Mouse (Mus musculus) testis, postnatal 14 days (tissue): ENCODE measurements around the gene Egfr.

Source experiments
- DNase-seq: peaks from one replicate; pipeline ENCODE4 v3.0.0; 2021; ENCODE audit warnings: low spot score

Gene Egfr

DNA sequence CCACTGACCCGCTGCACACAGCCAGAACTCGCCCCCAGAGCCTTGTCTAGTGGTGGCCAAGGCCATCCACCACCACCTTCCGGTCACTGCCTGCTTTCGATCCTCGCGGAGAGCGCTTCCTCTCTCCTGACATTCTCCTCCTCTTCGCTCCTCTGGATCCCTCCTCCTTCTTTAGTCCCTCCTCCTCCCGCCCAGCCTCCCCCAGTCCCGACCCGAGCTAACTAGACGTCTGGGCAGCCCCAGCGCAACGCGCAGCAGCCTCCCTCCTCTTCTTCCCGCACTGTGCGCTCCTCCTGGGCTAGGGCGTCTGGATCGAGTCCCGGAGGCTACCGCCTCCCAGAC is at the start of gene Egfr:
Egfr (plus strand) TSS at position 197 of the 342 bp plus-strand sequence.
- peak; percentile 67 for DNase-seq

DNA sequence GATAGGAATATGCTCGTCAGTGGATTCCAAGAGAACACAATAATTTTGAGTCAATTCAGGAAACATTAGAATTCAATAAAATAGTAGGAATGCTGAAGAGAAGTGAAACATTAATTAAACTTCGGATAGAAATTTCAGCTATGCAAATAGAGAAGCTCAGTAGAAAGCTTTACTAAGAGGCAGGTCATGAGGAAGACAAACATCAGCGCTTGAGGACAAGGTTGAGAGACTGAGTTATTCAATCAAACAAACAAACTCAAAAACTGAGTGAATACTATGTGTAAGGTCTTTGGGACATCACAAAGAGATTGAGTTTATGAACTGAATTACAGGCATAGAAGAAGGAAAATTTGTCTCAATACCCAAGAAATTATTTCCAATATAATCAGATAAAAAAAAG is 48.8 kb upstream of the Egfr start:
- DNase-seq: no peak

DNA sequence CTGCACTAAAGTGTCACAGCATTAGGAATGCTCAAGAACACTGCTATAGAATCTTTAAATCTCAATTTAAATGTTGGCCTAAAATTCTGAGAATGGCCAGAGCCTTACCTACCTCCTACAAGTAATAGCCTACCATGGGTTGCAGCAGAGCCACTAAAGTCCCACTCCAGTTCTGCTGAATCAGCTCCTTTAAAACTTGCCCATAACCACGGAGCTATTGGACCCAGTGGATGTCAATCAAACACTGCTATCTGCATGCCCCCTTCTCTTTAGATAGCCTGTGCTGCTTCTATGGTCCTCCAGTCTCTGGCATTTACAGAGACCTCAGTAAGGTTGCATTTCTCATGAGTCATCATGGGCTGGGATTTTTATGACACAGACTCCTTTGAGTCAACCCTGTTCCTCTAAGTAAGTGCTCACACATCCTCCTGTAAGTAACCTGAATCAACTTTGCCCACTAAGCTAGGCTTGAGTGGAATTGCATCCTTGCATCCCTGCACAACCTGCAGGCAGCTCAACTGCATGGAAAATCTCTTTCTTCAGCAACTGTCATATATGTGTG is 16.8 kb upstream of the Egfr start:
- no peak for DNase-seq

DNA sequence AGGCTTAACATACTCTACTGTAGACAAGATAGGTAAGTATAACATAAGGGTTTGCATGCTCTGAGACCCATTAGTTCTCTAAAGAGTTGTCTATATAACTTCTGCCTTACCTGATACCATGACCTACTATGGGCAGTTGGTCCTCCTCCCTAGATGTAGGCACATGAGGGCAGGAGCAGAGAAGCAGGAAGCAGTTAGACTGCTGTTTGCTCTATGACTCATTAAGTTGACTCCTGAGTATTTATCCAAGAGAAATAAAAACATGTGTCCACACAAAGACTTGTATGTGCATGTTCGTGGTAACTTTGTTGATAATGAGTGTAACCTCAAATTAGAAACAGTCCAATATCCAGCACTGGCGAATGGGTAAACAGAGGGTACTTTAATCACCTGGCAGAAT is 14.7 kb upstream of the Egfr start:
- no peak for DNase-seq

DNA sequence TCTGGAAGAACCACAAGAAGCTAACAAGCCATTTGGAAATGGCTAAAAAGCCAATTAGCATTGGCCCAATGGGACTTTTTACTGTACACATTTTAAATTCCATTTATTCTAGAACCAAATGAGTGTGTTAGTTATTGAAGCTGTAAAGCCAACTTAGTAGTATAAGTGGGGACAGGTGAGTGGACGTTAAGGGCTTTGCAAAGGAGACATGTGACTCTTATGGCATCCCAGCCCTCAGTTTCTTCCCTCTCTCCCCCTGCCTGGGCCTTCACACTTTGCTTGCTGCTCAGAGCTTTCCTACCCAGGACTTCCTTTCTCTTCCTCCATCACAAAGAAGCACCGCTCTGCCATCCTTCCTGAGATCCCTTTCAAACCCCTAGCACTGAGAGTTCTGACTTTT is 13.3 kb upstream of the Egfr start:
- DNase-seq: no peak

DNA sequence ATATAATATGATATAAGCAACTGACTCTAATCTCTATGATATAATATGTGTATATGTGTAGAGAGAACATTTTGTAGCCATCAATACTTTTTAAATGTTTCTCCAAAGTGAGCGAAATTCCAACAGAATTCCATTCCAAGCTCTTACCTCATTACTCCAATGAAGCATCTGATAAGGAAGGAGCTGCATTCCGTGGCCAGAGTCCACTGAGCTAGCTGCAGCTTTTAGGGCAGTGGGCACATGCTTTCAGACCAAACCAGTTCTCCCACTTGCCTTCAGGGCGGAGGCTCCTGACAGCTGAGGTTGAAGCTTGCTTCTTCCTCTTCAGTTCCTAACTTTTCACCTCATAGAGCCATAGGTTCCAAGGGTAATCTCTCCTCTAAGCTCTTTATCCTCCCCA is 12.8 kb upstream of the Egfr start:
- DNase-seq: no peak

DNA sequence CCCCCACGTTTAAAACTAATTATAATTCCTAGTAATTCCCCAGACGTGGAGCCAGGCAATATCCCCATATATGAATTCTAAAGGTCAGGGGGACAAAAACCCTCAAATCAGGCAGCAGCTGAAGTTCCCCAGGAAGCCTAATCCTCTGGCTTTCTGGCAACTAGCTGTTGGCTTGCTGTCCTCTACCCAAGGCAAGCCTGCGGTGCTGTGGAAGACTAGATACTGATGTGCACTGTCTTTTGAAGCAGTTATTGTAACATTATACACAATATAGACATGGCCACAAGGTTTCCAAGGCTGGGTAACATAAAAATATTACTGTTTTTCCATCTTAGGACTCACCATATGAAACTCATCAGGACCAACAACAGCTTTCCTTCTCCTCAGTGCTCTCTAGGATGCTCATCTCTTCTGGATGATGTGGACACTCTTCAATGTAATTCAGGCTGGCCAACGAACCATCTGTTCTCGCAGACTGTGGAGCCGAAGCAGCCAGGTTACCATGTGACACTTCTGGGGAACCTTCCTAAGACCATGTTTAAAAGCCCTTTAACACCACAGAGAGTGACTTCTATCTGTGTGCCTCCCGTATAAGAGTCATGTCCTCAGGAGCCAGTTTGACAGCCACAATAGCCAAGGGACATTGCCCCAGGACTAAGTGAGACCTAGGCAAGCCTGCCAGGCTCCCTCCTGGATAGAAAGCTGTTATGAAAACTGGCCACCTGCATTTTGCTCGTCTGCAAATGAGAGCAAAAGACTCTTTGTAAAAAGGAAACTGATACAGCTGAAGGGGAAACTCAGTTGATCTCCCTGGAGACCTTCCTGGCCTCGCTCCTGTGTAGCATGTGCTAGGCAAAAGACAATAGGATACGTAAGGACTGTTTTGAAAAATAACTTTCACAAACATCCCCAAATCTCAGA is 11.1 kb upstream of the Egfr start:
- no peak for DNase-seq

DNA sequence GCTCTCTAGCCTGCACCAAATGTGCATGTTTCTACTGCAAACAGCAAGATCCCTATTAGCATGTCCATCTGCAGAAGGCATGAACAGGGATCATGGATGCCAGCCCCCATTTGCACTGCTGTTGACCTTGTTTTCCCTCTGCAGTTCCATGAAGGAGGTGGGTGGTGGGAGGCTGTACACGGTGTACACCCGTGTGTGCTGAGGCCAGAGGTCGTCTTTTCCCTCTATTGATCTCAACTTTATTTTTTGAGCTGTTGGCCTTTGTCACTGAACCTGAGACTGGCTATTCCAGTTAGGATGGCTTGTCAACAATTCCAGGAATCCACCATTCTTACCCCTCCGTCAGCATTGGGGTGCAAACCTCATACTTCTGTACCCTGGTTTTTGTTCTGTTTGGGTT is 9.8 kb upstream of the Egfr start:
- DNase-seq: no peak

DNA sequence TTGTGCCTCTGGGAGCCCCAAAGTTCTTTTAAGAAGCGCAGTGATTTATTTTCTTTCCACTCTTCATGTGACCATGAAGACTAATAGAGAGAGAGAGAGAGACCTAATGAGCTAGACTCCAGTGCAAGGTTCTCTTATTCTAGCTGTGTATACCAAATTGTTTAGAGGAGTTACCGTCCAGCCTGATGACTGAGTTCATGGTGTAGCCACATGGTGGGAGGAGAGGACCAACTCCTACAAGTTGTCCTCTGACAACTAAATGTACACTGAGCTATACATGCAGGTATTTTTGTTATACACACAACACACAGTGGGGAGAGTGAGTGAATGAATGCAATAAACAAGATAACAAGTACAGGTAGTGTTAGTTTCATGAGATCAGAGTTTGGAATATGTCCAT is 9.2 kb upstream of the Egfr start:
- no peak for DNase-seq

DNA sequence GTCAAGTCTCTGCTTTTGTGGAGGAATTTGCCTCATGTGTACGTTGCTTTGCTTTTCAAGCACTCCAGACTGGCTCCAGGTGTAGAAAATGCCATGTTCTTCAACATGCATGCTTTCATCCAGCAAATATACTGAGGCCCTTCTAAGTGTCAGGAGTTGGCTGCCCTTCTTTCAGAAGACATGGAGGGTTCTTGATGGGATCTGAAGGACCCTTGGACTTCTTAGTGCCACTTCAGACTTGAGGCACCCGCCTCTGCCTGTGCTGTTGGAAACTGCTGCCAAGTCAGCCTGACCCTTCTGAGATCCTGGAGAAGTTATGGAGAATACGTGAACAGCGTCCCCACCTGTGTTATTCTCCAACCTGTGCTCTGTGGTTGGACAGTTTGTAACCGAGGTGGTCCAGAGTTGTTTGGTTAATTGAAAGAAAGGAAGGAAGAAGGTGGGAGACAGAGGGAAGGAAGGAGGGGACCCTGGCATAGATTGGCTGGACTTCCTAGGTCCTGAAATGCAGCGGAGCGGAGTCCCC is 483 bp upstream of the Egfr start:
- DNase-seq: no peak

DNA sequence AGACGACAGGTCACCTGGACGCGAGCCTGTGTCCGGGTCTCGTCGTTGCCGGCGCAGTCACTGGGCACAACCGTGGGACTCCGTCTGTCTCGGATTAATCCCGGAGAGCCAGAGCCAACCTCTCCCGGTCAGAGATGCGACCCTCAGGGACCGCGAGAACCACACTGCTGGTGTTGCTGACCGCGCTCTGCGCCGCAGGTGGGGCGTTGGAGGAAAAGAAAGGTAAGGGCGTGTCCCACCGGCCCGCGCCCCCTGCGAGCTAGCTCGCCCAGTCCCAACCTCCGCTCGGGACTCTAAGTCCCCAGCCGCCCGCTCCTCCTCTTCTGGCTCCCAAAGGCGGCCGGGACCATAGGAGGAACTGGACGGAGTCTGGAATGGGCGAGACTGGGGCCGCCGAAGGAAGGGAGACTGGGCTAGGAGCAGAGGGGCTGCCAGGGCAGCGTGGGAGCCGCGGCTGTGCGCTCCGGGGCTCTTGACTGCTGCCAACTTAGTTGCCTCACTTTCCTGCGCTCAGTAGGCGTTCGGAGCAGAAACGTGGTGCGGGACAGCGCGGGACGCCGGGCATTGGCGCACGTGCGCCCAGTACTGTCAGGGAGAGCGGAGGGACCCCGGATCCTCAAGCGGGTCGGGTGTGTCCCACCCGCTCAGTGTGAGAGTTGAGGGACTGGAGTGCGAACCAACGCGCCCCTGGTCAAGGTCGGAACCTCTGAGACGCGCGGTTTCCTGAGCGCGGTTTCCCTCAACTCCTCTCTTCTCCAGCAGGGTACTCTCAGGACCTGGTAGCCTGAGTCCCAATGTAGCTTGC is 548 bp downstream of the Egfr start:
- DNase-seq: peak; percentile 5

DNA sequence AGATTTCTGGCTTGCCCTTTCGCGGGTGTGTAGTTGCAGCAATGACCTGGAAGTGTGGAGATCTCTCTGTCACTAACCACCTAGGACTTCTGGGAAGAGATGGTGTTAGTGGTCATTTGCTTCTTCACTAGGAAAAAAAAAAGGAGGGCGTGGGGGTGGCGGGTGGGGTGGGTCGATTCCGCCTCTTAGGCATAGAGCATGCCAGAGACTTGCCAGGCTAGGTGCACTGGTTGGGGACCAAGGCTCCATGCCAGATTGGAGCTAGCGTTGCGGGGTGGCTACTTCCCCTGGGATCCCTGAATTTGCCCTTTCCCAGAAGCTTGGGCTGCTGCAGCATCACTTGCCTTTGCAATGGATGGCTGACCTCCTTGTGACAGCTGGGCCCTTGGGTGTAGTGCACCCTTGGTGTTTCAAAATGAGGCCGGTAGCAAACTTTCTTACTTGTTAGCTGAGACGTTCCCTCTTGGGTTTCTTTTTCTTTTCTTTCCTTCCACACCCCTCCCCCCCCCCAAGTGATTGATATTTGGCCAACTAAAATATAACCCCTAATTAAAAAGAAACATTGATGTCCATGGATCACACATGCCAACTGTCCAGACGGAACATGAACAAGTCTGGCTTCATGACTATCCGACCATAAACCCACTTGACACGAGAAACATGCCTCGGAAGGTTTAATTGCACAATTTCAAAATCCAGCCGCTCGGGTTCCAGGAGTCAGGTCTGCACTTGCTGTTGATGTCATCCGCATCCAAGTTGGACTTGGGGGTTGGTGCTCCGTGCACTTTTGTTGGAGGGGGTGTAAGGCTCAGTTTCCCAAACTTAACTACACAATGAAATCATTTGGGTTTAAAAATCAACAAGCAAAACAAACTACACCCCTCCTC is 1.4 kb downstream of the Egfr start:
- DNase-seq: no peak

DNA sequence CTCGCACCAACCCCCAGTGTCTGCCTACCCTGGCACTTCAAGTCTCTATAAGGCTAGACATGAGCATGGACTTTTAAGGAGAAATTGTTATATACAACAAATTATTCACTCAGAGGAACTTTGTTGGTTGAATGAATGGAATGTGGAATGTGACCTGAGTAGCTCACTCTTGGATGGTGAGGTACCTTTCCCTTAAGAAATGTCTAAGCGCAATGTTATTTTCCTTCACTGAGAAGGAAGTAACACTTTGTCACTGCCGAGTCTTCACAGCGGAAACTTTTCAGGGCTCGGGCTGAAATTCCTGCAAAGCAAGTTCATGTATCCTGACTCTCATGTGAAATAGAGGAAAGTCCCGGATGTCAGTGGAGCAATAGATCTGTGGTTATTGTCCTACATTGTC is 7.9 kb downstream of the Egfr start:
- no peak for DNase-seq

DNA sequence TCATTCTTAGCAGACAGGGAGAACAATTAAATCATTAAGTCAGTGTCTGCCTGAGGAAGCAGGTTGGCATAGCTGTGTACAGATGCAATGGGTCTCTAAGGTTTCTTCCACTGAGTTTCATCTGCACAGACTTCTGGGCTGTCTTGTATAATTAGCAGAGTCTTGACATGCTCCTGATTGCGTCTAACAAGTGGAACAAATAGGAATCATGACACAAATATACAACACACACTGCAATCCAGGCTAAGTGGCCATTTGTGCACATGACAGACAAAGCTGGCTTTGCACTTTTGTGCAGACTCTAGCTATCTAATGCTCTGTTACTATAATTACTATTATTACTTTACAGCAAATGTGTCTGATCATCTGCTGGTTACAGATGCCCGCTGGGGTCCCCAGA is 9.2 kb downstream of the Egfr start:
- no peak for DNase-seq

DNA sequence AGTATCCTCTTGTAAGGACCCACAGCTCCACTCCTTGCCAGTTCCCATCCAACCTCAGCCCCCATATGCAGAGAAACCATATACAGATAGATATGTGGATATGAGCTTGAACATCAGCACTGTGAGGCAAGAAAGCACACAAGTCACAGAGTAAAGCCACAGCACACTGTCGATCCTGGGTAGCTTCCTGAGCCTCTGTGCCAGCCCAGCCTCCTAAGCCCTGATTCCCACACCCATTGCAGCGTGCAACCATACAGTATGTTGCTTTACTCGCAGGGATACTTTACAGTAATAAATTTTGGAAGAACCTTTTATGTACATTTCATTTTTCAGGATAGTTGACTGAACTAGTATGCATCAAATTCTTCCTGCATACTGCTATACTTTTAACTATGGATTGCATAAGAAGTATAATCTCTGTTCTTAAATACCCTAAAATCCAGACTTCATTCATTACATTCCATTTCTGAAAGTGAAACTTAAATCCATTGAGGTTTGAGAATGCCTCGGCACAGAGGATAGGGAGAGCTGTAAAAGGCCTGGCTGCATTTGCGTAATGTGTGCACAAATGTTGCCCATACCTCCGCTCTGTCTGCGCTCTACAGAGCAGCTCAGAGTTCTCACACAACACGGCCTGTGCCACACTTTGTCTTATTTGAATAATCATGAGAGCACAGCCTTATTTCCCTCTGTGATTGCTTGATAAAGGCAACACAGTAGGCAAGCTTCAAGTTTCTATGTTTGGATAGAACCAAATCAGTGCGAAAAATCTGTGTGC is 14.2 kb downstream of the Egfr start:
- DNase-seq: no peak

DNA sequence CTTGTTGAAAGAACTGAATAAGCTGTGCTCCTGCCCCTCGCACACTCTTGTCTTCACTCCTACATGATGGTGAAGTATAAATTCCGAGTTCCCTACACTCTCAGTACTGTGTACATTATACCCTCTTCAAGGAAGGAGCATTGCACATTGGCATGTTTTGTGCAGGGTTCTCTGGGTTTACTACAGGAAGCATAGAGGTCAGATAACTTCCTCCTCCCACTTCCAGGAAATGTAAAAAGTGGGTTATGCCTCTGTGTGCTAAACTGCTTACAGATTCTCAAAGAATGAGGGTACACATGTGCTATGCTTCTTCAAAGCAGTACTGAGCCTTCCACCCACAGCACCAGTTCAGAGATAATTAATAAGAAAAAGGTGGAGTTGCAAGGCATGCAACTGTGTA is 16.0 kb downstream of the Egfr start:
- no peak for DNase-seq

DNA sequence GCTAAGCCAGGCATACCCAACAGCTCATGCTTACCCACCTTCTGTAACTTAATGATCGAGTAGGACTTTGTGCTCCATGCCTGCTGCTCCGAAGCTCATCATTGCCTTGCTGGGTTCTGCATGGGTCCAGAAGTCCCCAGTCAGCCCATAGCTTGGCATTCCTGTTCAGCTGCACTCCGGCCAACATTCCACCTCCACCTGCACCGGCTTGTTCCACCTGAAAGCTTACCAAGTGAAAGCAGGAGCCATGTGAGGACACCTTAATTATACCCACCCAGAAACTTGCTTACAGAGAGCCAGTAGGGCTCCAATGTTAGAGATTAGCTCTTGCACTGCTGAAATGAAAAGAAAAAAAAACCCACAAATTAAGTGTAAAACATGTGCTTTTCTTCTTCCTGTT is 17.3 kb downstream of the Egfr start:
- DNase-seq: no peak

DNA sequence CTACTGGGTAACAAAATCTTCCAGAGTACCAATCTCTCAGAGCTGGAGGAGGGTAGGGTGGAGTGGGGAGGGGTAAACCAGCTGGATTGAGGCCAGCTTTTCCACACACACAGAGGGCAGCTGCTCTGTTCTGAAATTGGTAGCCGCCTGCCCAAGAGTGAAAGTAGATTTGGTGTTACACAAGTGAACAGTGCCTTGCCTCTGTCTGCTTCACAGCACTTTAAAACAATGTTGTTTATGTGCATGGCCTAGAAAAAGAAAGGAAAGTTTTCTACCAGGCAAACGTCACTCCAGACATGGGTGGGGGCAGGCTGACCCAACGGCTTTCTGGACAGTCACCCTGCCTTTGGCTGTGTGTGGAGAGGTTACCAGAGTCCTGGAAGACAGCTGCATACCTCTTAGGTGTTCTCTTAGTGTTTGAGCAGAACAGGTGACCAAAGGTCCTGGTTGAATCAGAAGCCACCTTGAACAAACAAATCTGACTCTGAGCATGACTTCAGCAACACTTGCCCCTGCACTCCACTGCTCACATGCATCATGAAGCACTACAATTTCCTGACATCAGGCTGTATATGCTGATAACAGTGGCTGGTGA is 17.8 kb downstream of the Egfr start:
- DNase-seq: no peak

DNA sequence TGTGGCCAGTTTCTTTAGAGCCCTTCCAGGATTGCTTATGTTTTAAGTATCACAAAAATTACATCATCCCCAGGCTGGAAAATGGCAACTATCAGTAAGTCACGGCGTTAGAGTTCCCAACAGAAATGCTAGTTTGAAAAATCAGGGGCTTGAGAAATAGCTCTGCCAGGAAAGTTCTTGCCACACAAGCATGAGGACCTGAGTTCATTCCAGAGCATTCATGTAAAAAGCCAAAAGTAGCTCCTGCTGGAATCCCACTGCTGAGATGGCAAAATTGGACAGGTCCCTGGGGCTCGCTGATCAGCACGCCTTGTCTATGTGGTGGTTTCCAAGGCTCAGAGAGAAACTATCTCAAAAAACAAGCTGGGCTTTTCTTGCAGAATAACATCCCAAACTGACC is 19.0 kb downstream of the Egfr start:
- DNase-seq: no peak

DNA sequence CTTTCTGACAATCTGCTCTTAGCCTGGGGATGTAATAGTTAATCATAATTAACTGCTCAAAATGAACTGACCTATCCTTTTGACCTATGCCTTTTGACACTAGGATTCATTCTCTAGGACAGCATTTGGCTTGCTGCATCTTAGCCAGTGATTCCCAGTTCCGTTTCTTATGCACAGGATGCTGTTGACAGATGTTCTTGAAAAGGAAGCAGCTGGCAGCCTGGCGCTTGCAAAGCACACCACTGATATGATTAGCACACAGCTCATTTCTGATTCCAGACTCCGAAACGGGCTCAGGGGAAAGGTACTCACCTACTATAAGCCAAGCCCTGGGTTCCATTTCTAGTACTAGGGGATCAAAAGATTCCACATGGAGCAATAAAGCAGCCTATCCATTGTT is 20.7 kb downstream of the Egfr start:
- no peak for DNase-seq

DNA sequence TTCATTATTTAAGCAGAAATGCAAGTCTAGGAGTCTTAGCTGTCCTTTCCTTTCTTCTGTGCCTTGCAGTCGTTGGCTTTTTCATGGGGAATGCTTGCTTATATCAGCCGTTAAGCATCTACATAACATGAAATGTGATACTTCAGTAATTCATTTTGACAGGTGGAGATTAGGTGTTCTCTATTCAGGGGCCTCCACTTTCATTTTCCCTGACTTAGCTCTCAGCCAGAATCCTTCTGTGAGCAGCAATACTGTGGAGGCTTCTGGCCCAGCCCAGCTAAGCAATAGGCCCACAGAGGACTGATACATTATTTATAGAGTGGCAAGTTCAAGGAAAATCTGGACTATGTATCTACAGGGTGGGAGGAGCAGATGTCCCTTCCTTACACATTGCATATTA is 25.0 kb downstream of the Egfr start:
- no peak for DNase-seq
